Mouse (Mus musculus) megakaryocyte, embryonic 14.5 days (primary cell): ENCODE measurements at regions not wholly inside any gene's neighbourhood (a gene's known extent, or its start where the extent isn't known, plus 50 kb on each side); places are given as distances from the start of the nearest gene placed in this dataset.

Experiments
- FLI1 ChIP-seq: IDR thresholded peaks from 2 replicates; pipeline ENCODE4 v1.6.1; 2012; ENCODE audit warnings: low read length, inconsistent platforms, mixed read lengths
- GATA1 ChIP-seq: IDR thresholded peaks from 3 replicates; pipeline ENCODE4 v1.6.1; 2012; ENCODE audit warnings: mixed read lengths, low read length, inconsistent platforms, borderline replicate concordance

DNA sequence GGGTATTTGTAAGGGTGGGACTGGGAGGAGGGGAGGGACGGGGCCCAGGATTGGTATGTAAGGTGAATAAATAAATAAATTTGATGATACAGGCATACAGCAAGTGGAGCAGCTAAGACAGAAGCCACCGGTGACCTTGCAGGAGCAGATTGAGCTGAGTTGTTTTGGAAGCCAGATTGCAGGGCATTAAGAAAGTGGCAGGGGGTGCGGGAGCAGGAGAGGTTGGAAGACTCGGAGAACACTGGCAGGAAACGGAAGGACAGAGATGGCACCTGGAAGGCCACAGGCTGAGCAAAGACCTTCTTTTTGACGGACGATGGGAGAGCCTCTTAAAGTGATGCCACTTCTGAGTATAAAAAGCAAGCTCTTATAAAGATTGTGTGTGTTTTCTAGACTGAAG lies 94.3 kb downstream of the Ephb3 start:
- TF ChIP-seq GATA1: no peak
- TF ChIP-seq FLI1: no peak
